Mouse (Mus musculus): ENCODE measurements at regions not wholly inside any gene's neighbourhood (a gene's known extent, or its start where the extent isn't known, plus 50 kb on each side); places are given as distances from the start of the nearest gene placed in this dataset.

DNA sequence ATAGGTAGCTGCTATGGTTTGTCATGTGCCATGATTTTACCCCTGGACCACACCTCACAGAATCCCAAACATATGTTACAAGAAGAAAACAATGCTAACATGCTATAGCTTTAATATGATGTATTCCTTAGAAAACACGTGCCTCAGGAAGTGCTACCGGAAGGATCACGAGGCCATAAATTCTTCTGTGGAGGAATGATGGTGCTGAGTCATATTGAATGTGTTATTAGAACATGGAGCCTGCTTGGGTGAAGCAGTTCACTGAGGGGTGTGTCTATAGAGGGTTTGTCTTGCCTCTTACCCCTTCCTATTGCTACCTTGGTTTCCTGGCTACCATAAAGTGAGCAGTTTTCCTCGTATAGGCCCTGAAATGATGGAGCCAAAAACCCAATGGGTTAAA, 104.1 kb upstream of the Tsc22d2 start:
- 85% methylated on average over 4 of the region's 4 CpGs for WGBS
- Histone ChIP-seq H3K36me3 (ENCODE audit: control insufficient read depth, insufficient read depth, low read length) (no peaks in the 10 kb centered on the region), H3K4me1 (ENCODE audit: control insufficient read depth, insufficient read depth, low read length) (no peaks in the 10 kb centered on the region), H3K4me2 (ENCODE audit: low read depth) (no peak overlapping the region), H3K9me3 (ENCODE audit: control insufficient read depth, low read length) (no peaks in the 10 kb centered on the region), H3K9ac (ENCODE audit: low read length) (no peak overlapping the region), H3K27me3 (ENCODE audit: control insufficient read depth, insufficient read depth, low read length) (no peaks in the 10 kb centered on the region), H3K27ac (ENCODE audit: low read depth, low read length) (no peak overlapping the region), H3K4me3 (ENCODE audit: low read depth, low read length) (no peak overlapping the region)
- no peak for DNase-seq (ENCODE audit: low spot score)
- no peak for ATAC-seq (ENCODE audit: insufficient read depth, low FRiP score, low TSS enrichment)

DNA sequence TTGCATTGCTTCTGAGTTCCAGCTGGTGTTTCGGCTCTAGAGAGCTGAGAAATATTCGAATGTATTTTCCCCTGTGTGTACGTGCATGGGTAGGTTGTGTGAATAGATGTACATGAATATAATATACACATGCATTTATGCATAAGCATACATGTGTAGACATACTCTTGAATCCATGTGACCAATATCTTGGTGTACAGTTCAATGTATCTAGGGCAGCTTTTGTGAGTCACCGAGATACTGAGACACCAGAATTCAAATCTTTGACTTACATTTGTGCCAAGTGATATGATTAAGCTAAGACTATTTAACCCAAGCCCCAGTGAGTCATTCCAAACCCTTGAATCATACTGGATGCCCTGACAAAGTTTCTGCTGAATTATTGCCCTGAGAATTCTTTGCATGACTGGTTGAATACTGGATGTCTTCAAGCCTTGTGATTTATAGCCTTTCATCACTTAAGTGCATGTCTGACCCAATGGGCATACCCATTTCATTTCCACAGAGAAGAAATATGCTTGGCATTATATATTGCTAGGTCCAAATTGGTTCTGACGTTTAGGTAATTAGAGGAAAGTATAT, 103.3 kb upstream of the Tsc22d2 start:
- Histone ChIP-seq H3K4me3 (ENCODE audit: low read depth, low read length) (no peak overlapping the region), H3K4me1 (ENCODE audit: control insufficient read depth, insufficient read depth, low read length) (no peaks in the 10 kb centered on the region), H3K27me3 (ENCODE audit: control insufficient read depth, insufficient read depth, low read length) (no peaks in the 10 kb centered on the region), H3K4me2 (ENCODE audit: low read depth) (no peak overlapping the region), H3K9me3 (ENCODE audit: control insufficient read depth, low read length) (no peaks in the 10 kb centered on the region), H3K9ac (ENCODE audit: low read length) (no peak overlapping the region), H3K27ac (ENCODE audit: low read depth, low read length) (no peak overlapping the region), H3K36me3 (ENCODE audit: control insufficient read depth, insufficient read depth, low read length) (no peaks in the 10 kb centered on the region)
- 91% methylated on average over 5 of the region's 5 CpGs for WGBS
- DNase-seq (ENCODE audit: low spot score) (no peak), ATAC-seq (ENCODE audit: insufficient read depth, low FRiP score, low TSS enrichment) (no peak)

DNA sequence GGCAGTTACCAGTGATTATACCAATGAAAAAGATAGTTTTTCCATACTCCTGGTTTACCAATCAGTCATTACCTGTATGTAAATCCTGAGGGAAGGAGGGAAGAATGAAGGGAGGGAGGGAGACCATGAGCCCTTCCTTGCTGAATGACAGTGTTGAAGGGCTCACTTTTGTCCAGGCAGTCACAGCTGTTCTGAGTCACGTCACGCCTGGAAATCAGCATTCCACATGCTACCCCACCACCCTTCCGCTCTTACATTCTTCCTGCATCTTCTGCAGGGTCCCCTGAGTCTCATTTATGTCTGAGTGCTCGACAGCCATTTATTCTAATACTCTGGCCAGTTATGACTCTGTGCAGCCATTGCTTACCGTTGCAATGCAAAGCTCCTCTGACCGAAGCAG, 101.9 kb upstream of the Tsc22d2 start:
- no peak overlapping the region for H3K4me2 ChIP-seq (ENCODE audit: low read depth)
- 71% methylated on average over 6 of the region's 6 CpGs for WGBS

DNA sequence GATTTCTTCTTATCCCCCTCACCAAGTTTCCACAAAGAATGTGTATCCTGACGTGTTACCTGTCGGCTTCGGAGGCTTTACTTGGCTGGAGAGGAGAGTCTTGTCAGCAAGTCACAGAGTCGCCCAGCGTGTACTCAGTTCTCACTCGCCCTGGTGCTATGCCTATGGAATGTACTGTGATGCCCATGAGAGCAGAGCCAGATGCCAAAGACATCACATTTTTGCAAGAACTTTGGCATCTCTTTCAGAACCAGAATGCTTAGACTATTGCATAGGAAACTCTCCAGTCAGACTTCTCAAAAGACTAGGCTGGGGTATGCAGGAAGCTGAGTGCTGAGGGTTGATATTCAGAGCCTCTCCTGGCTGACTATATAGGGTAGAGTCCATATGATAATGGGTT, 99.3 kb upstream of the Tsc22d2 start:
- Histone ChIP-seq H3K4me1 (ENCODE audit: control insufficient read depth, insufficient read depth, low read length) (no peaks in the 10 kb centered on the region), H3K4me3 (ENCODE audit: low read depth, low read length) (no peak overlapping the region), H3K4me2 (ENCODE audit: low read depth) (no peak overlapping the region), H3K9me3 (ENCODE audit: control insufficient read depth, low read length) (no peaks in the 10 kb centered on the region), H3K27me3 (ENCODE audit: control insufficient read depth, insufficient read depth, low read length) (no peaks in the 10 kb centered on the region), H3K27ac (ENCODE audit: low read depth, low read length) (no peak overlapping the region), H3K9ac (ENCODE audit: low read length) (no peak overlapping the region), H3K36me3 (ENCODE audit: control insufficient read depth, insufficient read depth, low read length) (no peaks in the 10 kb centered on the region)
- ATAC-seq (ENCODE audit: insufficient read depth, low FRiP score, low TSS enrichment) (no peak), DNase-seq (ENCODE audit: low spot score) (no peak)
- 92% methylated on average over 6 of the region's 6 CpGs for WGBS

More for the DNA sequence above, 101.9 kb upstream of the Tsc22d2 start:
- H3K9ac ChIP-seq (ENCODE audit: low read length) = no peak overlapping the region
- H3K27me3 ChIP-seq (ENCODE audit: control insufficient read depth, insufficient read depth, low read length) = no peaks in the 10 kb centered on the region
- ATAC-seq (ENCODE audit: insufficient read depth, low FRiP score, low TSS enrichment) (no peak), DNase-seq (ENCODE audit: low spot score) (no peak)
- no peaks in the 10 kb centered on the region for H3K36me3 ChIP-seq (ENCODE audit: control insufficient read depth, insufficient read depth, low read length)
- H3K27ac ChIP-seq (ENCODE audit: low read depth, low read length) = no peak overlapping the region
- H3K4me3 ChIP-seq (ENCODE audit: low read depth, low read length) = no peak overlapping the region
- no peaks in the 10 kb centered on the region for H3K9me3 ChIP-seq (ENCODE audit: control insufficient read depth, low read length)
- no peaks in the 10 kb centered on the region for H3K4me1 ChIP-seq (ENCODE audit: control insufficient read depth, insufficient read depth, low read length)

DNA sequence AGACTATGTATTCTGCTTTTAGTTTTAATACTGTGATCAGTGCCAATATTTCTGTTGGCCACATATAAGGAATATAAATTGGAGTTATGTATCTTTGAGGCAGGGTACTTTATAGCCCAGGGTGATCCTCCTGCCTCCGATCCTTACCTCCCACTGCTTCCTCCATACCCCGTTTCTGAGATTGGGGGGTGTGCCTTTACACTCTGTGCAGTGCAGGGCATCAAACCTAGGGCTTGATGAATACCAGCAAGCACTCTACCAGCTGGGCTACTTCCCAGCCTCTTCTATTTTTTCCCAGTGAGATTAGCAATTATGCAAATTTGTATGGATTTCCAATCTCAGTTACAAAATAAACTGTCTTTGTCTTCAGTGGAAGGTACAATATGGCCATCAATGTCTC, 97.3 kb upstream of the Tsc22d2 start:
- 72% methylated on average over 2 of the region's 2 CpGs for WGBS
- Histone ChIP-seq H3K9me3 (ENCODE audit: control insufficient read depth, low read length) (no peaks in the 10 kb centered on the region), H3K27ac (ENCODE audit: low read depth, low read length) (no peak overlapping the region), H3K36me3 (ENCODE audit: control insufficient read depth, insufficient read depth, low read length) (no peaks in the 10 kb centered on the region), H3K27me3 (ENCODE audit: control insufficient read depth, insufficient read depth, low read length) (no peaks in the 10 kb centered on the region), H3K4me1 (ENCODE audit: control insufficient read depth, insufficient read depth, low read length) (no peaks in the 10 kb centered on the region), H3K4me2 (ENCODE audit: low read depth) (no peak overlapping the region), H3K9ac (ENCODE audit: low read length) (no peak overlapping the region), H3K4me3 (ENCODE audit: low read depth, low read length) (no peak overlapping the region)
- ATAC-seq (ENCODE audit: insufficient read depth, low FRiP score, low TSS enrichment) (no peak), DNase-seq (ENCODE audit: low spot score) (no peak)

DNA sequence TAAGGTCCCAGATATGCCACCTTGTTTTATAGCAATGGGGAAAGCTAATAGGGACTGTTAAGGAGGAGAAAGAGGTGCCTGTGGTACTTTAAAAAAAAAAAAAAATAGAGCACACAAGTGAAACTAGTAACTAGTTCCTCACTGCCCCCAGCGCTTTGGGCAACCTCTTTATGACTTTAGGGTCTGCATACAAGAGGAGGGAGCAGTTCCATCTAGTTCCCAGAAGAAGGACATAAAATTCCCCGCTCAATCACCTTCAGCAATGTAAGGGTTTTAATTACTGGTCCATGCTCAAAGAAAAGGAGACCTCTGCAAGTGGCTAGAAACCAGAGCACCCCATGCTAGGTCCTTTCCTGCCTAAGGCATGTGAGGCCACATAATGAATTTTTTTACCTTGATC, 95.8 kb upstream of the Tsc22d2 start:
- H3K27me3 ChIP-seq (ENCODE audit: control insufficient read depth, insufficient read depth, low read length) = no peaks in the 10 kb centered on the region
- H3K4me1 ChIP-seq (ENCODE audit: control insufficient read depth, insufficient read depth, low read length) = no peaks in the 10 kb centered on the region
- DNase-seq (ENCODE audit: low spot score) (no peak), ATAC-seq (ENCODE audit: insufficient read depth, low FRiP score, low TSS enrichment) (no peak)
- H3K36me3 ChIP-seq (ENCODE audit: control insufficient read depth, insufficient read depth, low read length) = no peaks in the 10 kb centered on the region
- no peak overlapping the region for H3K27ac ChIP-seq (ENCODE audit: low read depth, low read length)
- H3K9ac ChIP-seq (ENCODE audit: low read length) = no peak overlapping the region
- no peaks in the 10 kb centered on the region for H3K9me3 ChIP-seq (ENCODE audit: control insufficient read depth, low read length)
- H3K4me2 ChIP-seq (ENCODE audit: low read depth) = no peak overlapping the region
- H3K4me3 ChIP-seq (ENCODE audit: low read depth, low read length) = no peak overlapping the region
- WGBS = 53% methylated on average over 2 of the region's 2 CpGs

DNA sequence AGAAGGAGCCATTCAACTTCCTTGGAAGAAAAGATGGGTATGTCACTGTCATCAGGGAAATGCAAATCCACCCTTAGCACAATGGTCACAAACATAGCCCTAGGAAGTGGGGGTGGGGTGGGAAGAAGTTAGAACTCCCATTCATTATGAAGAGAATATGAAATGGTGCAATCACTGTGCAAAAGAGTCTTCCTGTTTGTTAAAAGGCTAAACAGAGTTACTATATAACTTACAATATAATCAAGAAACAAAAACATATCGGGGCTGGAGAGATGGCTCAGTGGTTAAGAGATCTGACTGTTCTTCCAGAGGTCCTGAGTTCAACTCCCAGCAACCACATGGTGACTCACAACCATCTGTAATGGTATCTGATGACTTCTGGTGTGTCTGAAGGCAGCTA, 95.1 kb upstream of the Tsc22d2 start:
- Histone ChIP-seq H3K4me1 (ENCODE audit: control insufficient read depth, insufficient read depth, low read length) (no peaks in the 10 kb centered on the region), H3K4me2 (ENCODE audit: low read depth) (no peak overlapping the region), H3K9me3 (ENCODE audit: control insufficient read depth, low read length) (no peaks in the 10 kb centered on the region), H3K9ac (ENCODE audit: low read length) (no peak overlapping the region), H3K36me3 (ENCODE audit: control insufficient read depth, insufficient read depth, low read length) (no peaks in the 10 kb centered on the region), H3K27ac (ENCODE audit: low read depth, low read length) (no peak overlapping the region), H3K27me3 (ENCODE audit: control insufficient read depth, insufficient read depth, low read length) (no peaks in the 10 kb centered on the region), H3K4me3 (ENCODE audit: low read depth, low read length) (no peak overlapping the region)
- 79% methylated on average over 1 of the region's 1 CpGs for WGBS
- ATAC-seq (ENCODE audit: insufficient read depth, low FRiP score, low TSS enrichment) = no peak
- no peak for DNase-seq (ENCODE audit: low spot score)

DNA sequence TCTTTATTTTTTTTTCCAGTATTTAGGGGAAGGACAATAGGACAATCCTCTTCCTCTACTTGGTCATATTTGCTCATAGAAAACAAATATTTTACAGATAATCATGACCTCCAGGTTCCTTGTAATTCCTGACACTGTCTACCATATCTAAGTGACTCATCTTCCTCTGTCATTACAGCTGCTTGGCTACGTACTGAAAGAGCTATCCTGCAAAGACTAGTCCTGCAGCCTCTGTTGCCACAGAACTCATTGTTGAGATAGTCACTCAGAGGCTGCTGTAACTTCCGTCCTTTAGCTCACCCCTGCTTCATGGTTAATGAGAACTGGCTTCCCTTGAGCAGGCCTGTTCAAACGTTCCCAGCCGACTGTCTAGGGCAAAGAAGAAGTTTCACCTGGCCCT, 93.7 kb upstream of the Tsc22d2 start:
- Histone ChIP-seq H3K4me2 (ENCODE audit: low read depth) (no peak overlapping the region), H3K9ac (ENCODE audit: low read length) (no peak overlapping the region), H3K27me3 (ENCODE audit: control insufficient read depth, insufficient read depth, low read length) (no peaks in the 10 kb centered on the region), H3K4me1 (ENCODE audit: control insufficient read depth, insufficient read depth, low read length) (no peaks in the 10 kb centered on the region), H3K4me3 (ENCODE audit: low read depth, low read length) (no peak overlapping the region), H3K36me3 (ENCODE audit: control insufficient read depth, insufficient read depth, low read length) (no peaks in the 10 kb centered on the region), H3K9me3 (ENCODE audit: control insufficient read depth, low read length) (no peaks in the 10 kb centered on the region), H3K27ac (ENCODE audit: low read depth, low read length) (no peak overlapping the region)
- WGBS = 80% methylated on average over 4 of the region's 4 CpGs
- DNase-seq (ENCODE audit: low spot score) (no peak), ATAC-seq (ENCODE audit: insufficient read depth, low FRiP score, low TSS enrichment) (no peak)

DNA sequence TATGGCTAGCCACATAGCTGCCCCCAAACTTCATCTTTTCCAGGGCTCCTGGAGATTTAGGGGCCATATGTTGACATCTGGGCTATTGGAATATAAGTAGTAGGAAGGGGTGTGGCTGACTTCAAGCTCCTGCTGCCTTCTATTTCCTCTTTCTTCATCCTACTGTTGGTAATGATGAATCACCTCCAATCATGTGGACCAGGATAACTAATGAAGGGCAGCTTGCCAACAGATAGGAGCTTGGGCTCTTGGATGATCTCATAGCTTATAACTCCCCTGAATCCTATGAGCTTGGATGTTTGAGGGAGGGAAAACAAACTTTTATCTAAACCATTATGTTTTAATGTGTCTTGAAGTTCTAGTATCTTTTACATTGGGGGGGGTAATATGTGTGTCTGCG, 92.2 kb upstream of the Tsc22d2 start:
- Histone ChIP-seq H3K9me3 (ENCODE audit: control insufficient read depth, low read length) (no peaks in the 10 kb centered on the region), H3K36me3 (ENCODE audit: control insufficient read depth, insufficient read depth, low read length) (no peaks in the 10 kb centered on the region), H3K27ac (ENCODE audit: low read depth, low read length) (no peak overlapping the region), H3K27me3 (ENCODE audit: control insufficient read depth, insufficient read depth, low read length) (no peaks in the 10 kb centered on the region), H3K9ac (ENCODE audit: low read length) (no peak overlapping the region), H3K4me2 (ENCODE audit: low read depth) (no peak overlapping the region), H3K4me3 (ENCODE audit: low read depth, low read length) (no peak overlapping the region), H3K4me1 (ENCODE audit: control insufficient read depth, insufficient read depth, low read length) (no peaks in the 10 kb centered on the region)
- ATAC-seq (ENCODE audit: insufficient read depth, low FRiP score, low TSS enrichment) = no peak
- DNase-seq (ENCODE audit: low spot score) = no peak
- WGBS = 86% methylated on average over 1 of the region's 1 CpGs

Measured in neural tube, embryonic 11.5 days (tissue).